7 mouse cellular contexts compared by ENCODE assay signal in genomic region chr7:114020057-114020703, GRCm38 (mm10).
DNase-seq lines count a peak whose midpoint lies in the region; ATAC-seq and TF ChIP-seq lines count a peak whose summit lies in the region.

No protein-coding gene starts in this region.

- no peaks in the 10 kb centered on the region for H3K27me3 ChIP-seq in thymus, adult 2 months (ENCODE audit: control insufficient read depth, insufficient read depth, low read length)
- H3K27me3 ChIP-seq in forebrain, embryonic 15.5 days = 0 out of 2 replicates have a peak, but pooled peaks cover 3% of the 10 kb centered on the region
- no peaks in the 10 kb centered on the region for H3K27me3 ChIP-seq in kidney, embryonic 16.5 days (ENCODE audit: insufficient read depth, low read length)
- 0 out of 2 replicates have a peak, but pooled peaks cover 3% of the 10 kb centered on the region for H3K27me3 ChIP-seq in midbrain, embryonic 10.5 days (ENCODE audit: low read depth, poor library complexity, severe bottlenecking)

- peak; percentile 30; the same call in 1 of the 2 replicates for ATAC-seq in forebrain, embryonic 15.5 days (replicated peaks)
- no peak; the same call in 1 of the 2 replicates for ATAC-seq in kidney, embryonic 16.5 days (ENCODE audit: low FRiP score, low TSS enrichment)

- peak; percentile 11 for DNase-seq in thymus, adult 2 months
- no peak for DNase-seq in thymus, postnatal 0 days (ENCODE audit: low spot score)
- peak; percentile 29 for DNase-seq in midbrain, embryonic 10.5 days (ENCODE audit: low spot score)
- no peak for DNase-seq in urinary bladder, adult 2 months (ENCODE audit: low spot score)
- DNase-seq in layer of hippocampus, adult 11-12 months (ENCODE audit: low spot score) = no peak

- peaks cover 2% of the 10 kb centered on the region for H3K4me1 ChIP-seq in thymus, adult 2 months (replicated peaks; ENCODE audit: control insufficient read depth, insufficient read depth, low read length)
- peaks cover 6% of the 10 kb centered on the region for H3K4me1 ChIP-seq in forebrain, embryonic 15.5 days
- 0 out of 2 replicates have a peak, but pooled peaks cover 2% of the 10 kb centered on the region for H3K4me1 ChIP-seq in kidney, embryonic 16.5 days (ENCODE audit: insufficient read depth, low read length)
- H3K4me1 ChIP-seq in midbrain, embryonic 10.5 days = peaks cover 20% of the 10 kb centered on the region

- TF ChIP-seq POLR2A in thymus, adult 2 months (IDR thresholded peaks at IDR 0.05; ENCODE audit: control insufficient read depth, extremely low read depth, insufficient read depth, low read length, poor library complexity) = no peak

- H3K27ac ChIP-seq in thymus, adult 2 months (ENCODE audit: control insufficient read depth, insufficient read depth, low read length) = no peak overlapping the region
- peak overlapping the region; percentile 21; the same call in 1 of the 2 replicates for H3K27ac ChIP-seq in forebrain, embryonic 15.5 days (replicated peaks)
- H3K27ac ChIP-seq in kidney, embryonic 16.5 days (ENCODE audit: low read length) = no peak overlapping the region
- H3K27ac ChIP-seq in midbrain, embryonic 10.5 days (replicated peaks) = peak overlapping the region; percentile 81

- peak overlapping the region; percentile 57 for H3K4me3 ChIP-seq in thymus, adult 2 months (ENCODE audit: control insufficient read depth, insufficient read depth, low read length)
- H3K4me3 ChIP-seq in forebrain, embryonic 15.5 days = peak overlapping the region; percentile 28
- H3K4me3 ChIP-seq in kidney, embryonic 16.5 days (ENCODE audit: low read length) = peak overlapping the region; percentile 54
- peak overlapping the region; percentile 54 for H3K4me3 ChIP-seq in midbrain, embryonic 10.5 days

- H3K9me3 ChIP-seq in forebrain, embryonic 15.5 days = no peaks in the 10 kb centered on the region
- H3K9me3 ChIP-seq in kidney, embryonic 16.5 days (ENCODE audit: low read length) = no peaks in the 10 kb centered on the region
- H3K9me3 ChIP-seq in midbrain, embryonic 10.5 days (replicated peaks) = no peaks in the 10 kb centered on the region

- WGBS in thymus, adult 2 months = 25% methylated on average over 11 of the region's 11 CpGs
- WGBS in forebrain, embryonic 15.5 days = 3% methylated on average over 11 of the region's 11 CpGs
- WGBS in kidney, embryonic 16.5 days = 6% methylated on average over 11 of the region's 11 CpGs
- WGBS in midbrain, embryonic 10.5 days = 4% methylated on average over 11 of the region's 11 CpGs

- TF ChIP-seq CTCF in thymus, adult 2 months (IDR thresholded peaks at IDR 0.05; ENCODE audit: borderline replicate concordance, control insufficient read depth, extremely low read depth, insufficient read depth, low read length, poor library complexity) = no peak

- H3K9ac ChIP-seq in forebrain, embryonic 15.5 days (replicated peaks) = no peak overlapping the region
- peak overlapping the region; percentile 64 for H3K9ac ChIP-seq in kidney, embryonic 16.5 days (replicated peaks; ENCODE audit: low read length)

- H3K4me2 ChIP-seq in forebrain, embryonic 15.5 days (replicated peaks) = peak overlapping the region; percentile 44
- H3K4me2 ChIP-seq in kidney, embryonic 16.5 days (replicated peaks; ENCODE audit: low read depth, low read length) = peak overlapping the region; percentile 63

- H3K36me3 ChIP-seq in thymus, adult 2 months (ENCODE audit: control insufficient read depth, insufficient read depth, low read length) = no peaks in the 10 kb centered on the region
- H3K36me3 ChIP-seq in forebrain, embryonic 15.5 days = no peaks in the 10 kb centered on the region
- no peaks in the 10 kb centered on the region for H3K36me3 ChIP-seq in kidney, embryonic 16.5 days (ENCODE audit: insufficient read depth, low read length)
- H3K36me3 ChIP-seq in midbrain, embryonic 10.5 days = peaks cover 21% of the 10 kb centered on the region

Comparison
In these comparisons a context has a peak if more than half of its experiments do, and no peak if none do; other contexts are left out.
1. DNase-seq: peak in thymus, adult 2 months (single experiment) and midbrain, embryonic 10.5 days (single experiment); none in thymus, postnatal 0 days (single experiment), urinary bladder, adult 2 months (single experiment) and layer of hippocampus, adult 11-12 months (single experiment).
2. H3K27ac ChIP-seq: peak in forebrain, embryonic 15.5 days (single experiment) and midbrain, embryonic 10.5 days (single experiment); none in thymus, adult 2 months (single experiment) and kidney, embryonic 16.5 days (single experiment).
3. Peak in every context shown above with its lines, with median percentiles within 50 percentile points of each other: H3K4me3 ChIP-seq.